Mouse (Mus musculus) gastrocnemius, adult 18-20 months (tissue): Measurements from ENCODE around the gene Cnnm1. TPM values are rescaled to one million over a fixed set of nuclear protein-coding genes. Genes with fewer than 3 reads are reported as not detected.

Experiments used
- DNase-seq: peaks from one replicate; pipeline ENCODE4 v3.0.0; 2021; ENCODE audit warnings: low spot score
- long read RNA-seq, 2 experiments: library from polyadenylated mRNA; stranded (forward); transcript quantifications; one replicate each; pipeline ENCODE4 v2.0.0; 2021
- total RNA-seq, 2 experiments: library from RNA; stranded (reverse); gene quantifications; 2 replicates each; pipeline ENCODE4 v1.2.3; 2021

The Cnnm1 gene
- total RNA-seq = under 1 TPM in 1 of 2 experiments, not detected in 1; 0.12 TPM
- long read RNA-seq, experiment 1 = 0 reads
- long read RNA-seq, experiment 2 = 0 reads

- no peak for DNase-seq
These were observed at the start of gene Cnnm1 for GRCm38 (mm10) chr19:43440112-43440737. Gene Cnnm1, plus strand, starts transcription at chr19:43440436.

- peak; percentile 47 for DNase-seq
These were observed 43.9 kb upstream of the Cnnm1 start for GRCm38 (mm10) chr19:43396327-43396726.

GRCm38 (mm10) chr19:43407181-43407580 lies 33.1 kb upstream of the Cnnm1 start:
- no peak for DNase-seq

- DNase-seq = no peak
These were observed 24.7 kb upstream of the Cnnm1 start for GRCm38 (mm10) chr19:43415565-43415964.

- no peak for DNase-seq
These were observed 19.7 kb upstream of the Cnnm1 start for GRCm38 (mm10) chr19:43420506-43420905.

GRCm38 (mm10) chr19:43424082-43424481 lies 16.2 kb upstream of the Cnnm1 start:
- no peak for DNase-seq

- no peak for DNase-seq
These were observed 12.6 kb upstream of the Cnnm1 start for GRCm38 (mm10) chr19:43427446-43428224.

- DNase-seq = no peak
These were observed 990 bp upstream of the Cnnm1 start for GRCm38 (mm10) chr19:43439246-43439645.

GRCm38 (mm10) chr19:43440768-43441660 lies 778 bp downstream of the Cnnm1 start:
- no peak for DNase-seq

- no peak for DNase-seq
These were observed 1.4 kb downstream of the Cnnm1 start for GRCm38 (mm10) chr19:43441661-43441990.

- DNase-seq = no peak
These were observed 2.0 kb downstream of the Cnnm1 start for GRCm38 (mm10) chr19:43442269-43442668.

GRCm38 (mm10) chr19:43442906-43443305 lies 2.7 kb downstream of the Cnnm1 start:
- DNase-seq = no peak

GRCm38 (mm10) chr19:43444636-43445205 lies 4.5 kb downstream of the Cnnm1 start:
- no peak for DNase-seq

- no peak for DNase-seq
These were observed 11.3 kb downstream of the Cnnm1 start for GRCm38 (mm10) chr19:43451563-43451962.

- DNase-seq = no peak
These were observed 11.9 kb downstream of the Cnnm1 start for GRCm38 (mm10) chr19:43452176-43452575.

GRCm38 (mm10) chr19:43453025-43453424 lies 12.8 kb downstream of the Cnnm1 start:
- no peak for DNase-seq

GRCm38 (mm10) chr19:43459948-43460347 lies 19.7 kb downstream of the Cnnm1 start:
- DNase-seq = no peak

GRCm38 (mm10) chr19:43460481-43460880 lies 20.2 kb downstream of the Cnnm1 start:
- DNase-seq = no peak

- DNase-seq = no peak
These were observed 21.9 kb downstream of the Cnnm1 start for GRCm38 (mm10) chr19:43462141-43462540.

GRCm38 (mm10) chr19:43463546-43464293 lies 23.5 kb downstream of the Cnnm1 start:
- DNase-seq = no peak

- DNase-seq = no peak
These were observed 24.1 kb downstream of the Cnnm1 start for GRCm38 (mm10) chr19:43464294-43464687.
